Mouse (Mus musculus): ENCODE results near the gene Pik3c2a. TPM values are rescaled to one million over a fixed set of nuclear protein-coding genes. Genes with fewer than 3 reads are reported as not detected.
A peak's percentile ranks its signal among the peaks of the same experiment; 100 is the strongest.

Pik3c2a gene
- polyA plus RNA-seq, 1 experiment from 2014 or later: 21.5 TPM

- no peak overlapping the region for H3K27ac ChIP-seq (ENCODE audit: low read depth, low read length)
- no peaks in the 10 kb centered on the region for H3K27me3 ChIP-seq (replicated peaks; ENCODE audit: control insufficient read depth, insufficient read depth, low read length)
- no peak for TF ChIP-seq CTCF (IDR thresholded peaks at IDR 0.05; ENCODE audit: low read depth)
- no peak overlapping the region for H3K4me2 ChIP-seq (replicated peaks; ENCODE audit: low read depth)
- H3K36me3 ChIP-seq (ENCODE audit: control insufficient read depth, insufficient read depth): peaks cover 22% of the 10 kb centered on the region
- WGBS: 84% methylated on average over 4 of the region's 4 CpGs
- H3K4me3 ChIP-seq (ENCODE audit: low read depth, low read length): no peak overlapping the region
- no peaks in the 10 kb centered on the region for H3K9me3 ChIP-seq (ENCODE audit: control insufficient read depth)
- H3K9ac ChIP-seq (ENCODE audit: low read depth, low read length): no peak overlapping the region
- no peak for ATAC-seq
- no peaks in the 10 kb centered on the region for H3K4me1 ChIP-seq (replicated peaks; ENCODE audit: control insufficient read depth, insufficient read depth, low read length)
Measured at GRCm38 (mm10) chr7:116329858-116330257, 113.4 kb downstream of the Pik3c2a start.

- Histone ChIP-seq H3K27me3 (replicated peaks; ENCODE audit: control insufficient read depth, insufficient read depth, low read length) (no peaks in the 10 kb centered on the region), H3K9me3 (ENCODE audit: control insufficient read depth) (no peaks in the 10 kb centered on the region), H3K36me3 (ENCODE audit: control insufficient read depth, insufficient read depth) (peaks cover 22% of the 10 kb centered on the region), H3K4me3 (ENCODE audit: low read depth, low read length) (no peak overlapping the region), H3K27ac (ENCODE audit: low read depth, low read length) (no peak overlapping the region), H3K9ac (ENCODE audit: low read depth, low read length) (no peak overlapping the region), H3K4me2 (replicated peaks; ENCODE audit: low read depth) (no peak overlapping the region), H3K4me1 (replicated peaks; ENCODE audit: control insufficient read depth, insufficient read depth, low read length) (no peaks in the 10 kb centered on the region)
- 66% methylated on average over 7 of the region's 7 CpGs for WGBS
- no peak for TF ChIP-seq CTCF (IDR thresholded peaks at IDR 0.05; ENCODE audit: low read depth)
- ATAC-seq: no peak
Measured at GRCm38 (mm10) chr7:116328777-116329176, 114.5 kb downstream of the Pik3c2a start.

- no peak for TF ChIP-seq CTCF (IDR thresholded peaks at IDR 0.05; ENCODE audit: low read depth)
- Histone ChIP-seq H3K36me3 (ENCODE audit: control insufficient read depth, insufficient read depth) (peaks cover 22% of the 10 kb centered on the region), H3K27ac (ENCODE audit: low read depth, low read length) (no peak overlapping the region), H3K27me3 (replicated peaks; ENCODE audit: control insufficient read depth, insufficient read depth, low read length) (no peaks in the 10 kb centered on the region), H3K9ac (ENCODE audit: low read depth, low read length) (no peak overlapping the region), H3K9me3 (ENCODE audit: control insufficient read depth) (no peaks in the 10 kb centered on the region), H3K4me2 (replicated peaks; ENCODE audit: low read depth) (no peak overlapping the region), H3K4me1 (replicated peaks; ENCODE audit: control insufficient read depth, insufficient read depth, low read length) (no peaks in the 10 kb centered on the region), H3K4me3 (ENCODE audit: low read depth, low read length) (no peak overlapping the region)
- 67% methylated on average over 5 of the region's 5 CpGs for WGBS
- ATAC-seq: no peak
Measured at GRCm38 (mm10) chr7:116327901-116328300, 115.3 kb downstream of the Pik3c2a start.

- Histone ChIP-seq H3K36me3 (ENCODE audit: control insufficient read depth, insufficient read depth) (no peaks in the 10 kb centered on the region), H3K4me1 (replicated peaks; ENCODE audit: control insufficient read depth, insufficient read depth, low read length) (no peaks in the 10 kb centered on the region), H3K27me3 (replicated peaks; ENCODE audit: control insufficient read depth, insufficient read depth, low read length) (no peaks in the 10 kb centered on the region), H3K9ac (ENCODE audit: low read depth, low read length) (no peak overlapping the region), H3K27ac (ENCODE audit: low read depth, low read length) (no peak overlapping the region), H3K4me3 (ENCODE audit: low read depth, low read length) (no peak overlapping the region), H3K9me3 (ENCODE audit: control insufficient read depth) (no peaks in the 10 kb centered on the region), H3K4me2 (replicated peaks; ENCODE audit: low read depth) (peak overlapping the region; percentile 18)
- WGBS: 24% methylated on average over 10 of the region's 10 CpGs
- peak; percentile 97 for TF ChIP-seq CTCF (IDR thresholded peaks at IDR 0.05; ENCODE audit: low read depth)
- peak; percentile 37; the same call in 1 of the 2 replicates for ATAC-seq
Measured at GRCm38 (mm10) chr7:116323331-116323964, 119.8 kb downstream of the Pik3c2a start.

- Histone ChIP-seq H3K27me3 (replicated peaks; ENCODE audit: control insufficient read depth, insufficient read depth, low read length) (no peaks in the 10 kb centered on the region), H3K9me3 (ENCODE audit: control insufficient read depth) (no peaks in the 10 kb centered on the region), H3K4me2 (replicated peaks; ENCODE audit: low read depth) (peak overlapping the region; percentile 96), H3K9ac (ENCODE audit: low read depth, low read length) (no peak overlapping the region), H3K4me1 (replicated peaks; ENCODE audit: control insufficient read depth, insufficient read depth, low read length) (0 out of 2 replicates have a peak, but pooled peaks cover 4% of the 10 kb centered on the region), H3K4me3 (ENCODE audit: low read depth, low read length) (peak overlapping the region; percentile 82; the same call in 1 of the 2 replicates), H3K27ac (ENCODE audit: low read depth, low read length) (peak overlapping the region; percentile 86), H3K36me3 (ENCODE audit: control insufficient read depth, insufficient read depth) (no peaks in the 10 kb centered on the region)
- TF ChIP-seq CTCF (IDR thresholded peaks at IDR 0.05; ENCODE audit: low read depth): peak; percentile 41
- ATAC-seq: peak; percentile 34
- 10% methylated on average over 9 of the region's 9 CpGs for WGBS
Measured at GRCm38 (mm10) chr7:116309456-116309855, 133.8 kb downstream of the Pik3c2a start.

- Histone ChIP-seq H3K36me3 (ENCODE audit: control insufficient read depth, insufficient read depth) (no peaks in the 10 kb centered on the region), H3K27me3 (replicated peaks; ENCODE audit: control insufficient read depth, insufficient read depth, low read length) (no peaks in the 10 kb centered on the region), H3K4me1 (replicated peaks; ENCODE audit: control insufficient read depth, insufficient read depth, low read length) (0 out of 2 replicates have a peak, but pooled peaks cover 4% of the 10 kb centered on the region), H3K4me3 (ENCODE audit: low read depth, low read length) (peak overlapping the region; percentile 82), H3K27ac (ENCODE audit: low read depth, low read length) (peak overlapping the region; percentile 86), H3K4me2 (replicated peaks; ENCODE audit: low read depth) (peak overlapping the region; percentile 96), H3K9ac (ENCODE audit: low read depth, low read length) (peak overlapping the region; percentile 63; the same call in 1 of the 2 replicates), H3K9me3 (ENCODE audit: control insufficient read depth) (no peaks in the 10 kb centered on the region)
- 9% methylated on average over 15 of the region's 16 CpGs for WGBS
- peak; percentile 85 for ATAC-seq
- TF ChIP-seq CTCF (IDR thresholded peaks at IDR 0.05; ENCODE audit: low read depth): no peak
Measured at GRCm38 (mm10) chr7:116308632-116308991, 134.6 kb downstream of the Pik3c2a start.

All from intestine, postnatal 0 days (tissue).